In genomic region chr3:153913510-153914243, GRCm38 (mm10) we compare ENCODE assay signal across 8 mouse cellular contexts. TPM values are rescaled to one million over a fixed set of nuclear protein-coding genes. Genes with fewer than 3 reads are reported as not detected.
A peak's percentile ranks its signal among the peaks of the same experiment; 100 is the strongest.
DNase-seq lines count a peak whose midpoint lies in the region; ATAC-seq and TF ChIP-seq lines count a peak whose summit lies in the region.

No protein-coding gene starts in this region.

- peak overlapping the region; percentile 86 for H3K9ac ChIP-seq in CH12.LX (ENCODE audit: insufficient read depth, low read depth)
- peak overlapping the region; percentile 39 for H3K9ac ChIP-seq in embryonic facial prominence, embryonic 15.5 days
- H3K9ac ChIP-seq in limb, embryonic 15.5 days: peak overlapping the region; percentile 54

- no peaks in the 10 kb centered on the region for H3K27me3 ChIP-seq in CH12.LX (replicated peaks)
- H3K27me3 ChIP-seq in embryonic facial prominence, embryonic 15.5 days: no peaks in the 10 kb centered on the region
- no peaks in the 10 kb centered on the region for H3K27me3 ChIP-seq in limb, embryonic 15.5 days

- TF ChIP-seq EP300 in CH12.LX (IDR thresholded peaks at IDR 0.05; ENCODE audit: low read length): 0 out of 2 replicates have a peak, but pooled peaks have one; percentile 17

- no peak for ATAC-seq in embryonic facial prominence, embryonic 15.5 days (ENCODE audit: insufficient number of reproducible peaks, low FRiP score, low TSS enrichment, low read depth)
- ATAC-seq in limb, embryonic 15.5 days (ENCODE audit: insufficient number of reproducible peaks, low FRiP score, low TSS enrichment, low read depth): no peak

- no peak for TF ChIP-seq POLR2A in CH12.LX (IDR thresholded peaks at IDR 0.05; ENCODE audit: low read depth, low read length)

- dilution Hi-C loops in CH12.LX (cut with MboI; ENCODE audit: extremely low pct_ligation_motif_present, extremely low pct_unique_long_range_greater_than_20kb, low sequenced_read_pairs): no loop called here

- no peaks in the 10 kb centered on the region for H3K9me3 ChIP-seq in CH12.LX (replicated peaks; ENCODE audit: low read length)
- no peaks in the 10 kb centered on the region for H3K9me3 ChIP-seq in embryonic facial prominence, embryonic 15.5 days (replicated peaks)
- no peaks in the 10 kb centered on the region for H3K9me3 ChIP-seq in limb, embryonic 15.5 days

- peaks cover 27 to 36% of the 10 kb centered on the region in 2 experiments for H3K36me3 ChIP-seq in CH12.LX (replicated peaks in 1 of 2; ENCODE audit: control insufficient read depth in 1 of 2, insufficient read depth in 1 of 2, low read length in 1 of 2)
- H3K36me3 ChIP-seq in embryonic facial prominence, embryonic 15.5 days: peaks cover 28% of the 10 kb centered on the region
- peaks cover 28% of the 10 kb centered on the region for H3K36me3 ChIP-seq in limb, embryonic 15.5 days

- H3K4me3 ChIP-seq in gastrocnemius, adult 2 months: peak overlapping the region; percentile 97
- H3K4me3 ChIP-seq in CH12.LX (replicated peaks in 1 of 3; ENCODE audit: low read depth in 2 of 3, low read length in 2 of 3, poor library complexity in 1 of 3): peak overlapping the region; percentile 69 to 90 (median 69)
- H3K4me3 ChIP-seq in embryonic facial prominence, embryonic 15.5 days (replicated peaks): peak overlapping the region; percentile 90
- H3K4me3 ChIP-seq in limb, embryonic 15.5 days: peak overlapping the region; percentile 84

- peaks cover 40% of the 10 kb centered on the region for H3K79me2 ChIP-seq in CH12.LX (replicated peaks; ENCODE audit: control insufficient read depth, extremely low read depth, insufficient read depth, poor library complexity, severe bottlenecking)

- WGBS in embryonic facial prominence, embryonic 15.5 days: 46% methylated on average over 6 of the region's 6 CpGs
- 39% methylated on average over 6 of the region's 6 CpGs for WGBS in limb, embryonic 15.5 days

- TF ChIP-seq RAD21 in CH12.LX (IDR thresholded peaks at IDR 0.05; ENCODE audit: low read depth, low read length): no peak; the same call in 1 of the 2 replicates

- peaks cover 12 to 25% of the 10 kb centered on the region in 2 experiments for H3K4me1 ChIP-seq in CH12.LX (ENCODE audit: control insufficient read depth in 1 of 2, insufficient read depth in 2 of 2)
- H3K4me1 ChIP-seq in embryonic facial prominence, embryonic 15.5 days: peaks cover 23% of the 10 kb centered on the region
- peaks cover 36% of the 10 kb centered on the region for H3K4me1 ChIP-seq in limb, embryonic 15.5 days

- H3K27ac ChIP-seq in gastrocnemius, adult 2 months: peak overlapping the region; percentile 98
- H3K27ac ChIP-seq in CH12.LX (ENCODE audit: insufficient read depth, low read depth): 0 out of 2 replicates have a peak overlapping the region, but pooled peaks have one; percentile 0
- peak overlapping the region; percentile 95 for H3K27ac ChIP-seq in embryonic facial prominence, embryonic 15.5 days (replicated peaks)
- peak overlapping the region; percentile 97 for H3K27ac ChIP-seq in limb, embryonic 15.5 days

- H3K4me2 ChIP-seq in CH12.LX (ENCODE audit: insufficient read depth, low read depth, poor library complexity, severe bottlenecking): peak overlapping the region; percentile 94
- peak overlapping the region; percentile 74 for H3K4me2 ChIP-seq in embryonic facial prominence, embryonic 15.5 days (replicated peaks)
- peak overlapping the region; percentile 72 for H3K4me2 ChIP-seq in limb, embryonic 15.5 days

- no peak for DNase-seq in gastrocnemius, adult 2 months
- DNase-seq in gastrocnemius, postnatal 25 days: no peak
- DNase-seq in CH12.LX (ENCODE audit: extremely low read depth): no peak
- DNase-seq in ovary, postnatal 14 days (ENCODE audit: low spot score): no peak
- DNase-seq in layer of hippocampus, adult 8-10 months (ENCODE audit: low spot score in 2 of 2): no peak
- DNase-seq in layer of hippocampus, adult 9-10 months (ENCODE audit: low spot score): no peak

- TF ChIP-seq CTCF in gastrocnemius, adult 2 months (IDR thresholded peaks at IDR 0.05): no peak
- TF ChIP-seq CTCF in CH12.LX (conservative IDR thresholded peaks at IDR 0.05 in 1 of 2, IDR thresholded peaks at IDR 0.05 in 1 of 2; ENCODE audit: low read depth in 2 of 2, low read length in 2 of 2): peak in 1 of 2 experiments; percentile 41; a peak in 1 of 4 replicates

- intact Hi-C loops in gastrocnemius, adult 2 months (cut with DNase I): no loop called here

- in situ Hi-C loops in CH12.LX (cut with MboI; ENCODE audit: low pct_ligation_motif_present, low pct_unique_long_range_greater_than_20kb, low sequenced_read_pairs): no loop called here

TF ChIP-seq in CH12.LX, 34 proteins besides CTCF, POLR2A, EP300 and RAD21 (continues in another document):
- TF ChIP-seq SIN3A (IDR thresholded peaks at IDR 0.05; ENCODE audit: low read length) (no peak), E2F4 (IDR thresholded peaks at IDR 0.05; ENCODE audit: insufficient replicate concordance, low read depth, low read length) (no peak), UBTF (IDR thresholded peaks at IDR 0.05; ENCODE audit: low read depth, low read length) (no peak), POLR2AphosphoS2 (IDR thresholded peaks at IDR 0.05; ENCODE audit: low read depth, low read length) (no peak), ZNF384 (IDR thresholded peaks at IDR 0.05; ENCODE audit: low read depth, low read length) (no peak), MAFK (IDR thresholded peaks at IDR 0.05; ENCODE audit: insufficient replicate concordance, low read length) (no peak), ZC3H11A (IDR thresholded peaks at IDR 0.05; ENCODE audit: low read depth, low read length) (no peak), ELF1 (IDR thresholded peaks at IDR 0.05; ENCODE audit: low read depth, low read length) (no peak), ZKSCAN1 (IDR thresholded peaks at IDR 0.05; ENCODE audit: borderline replicate concordance, low read depth, low read length) (no peak), TCF12 (IDR thresholded peaks at IDR 0.05; ENCODE audit: low read depth, low read length) (0 out of 2 replicates have a peak, but pooled peaks have one; percentile 31), CHD2 (IDR thresholded peaks at IDR 0.05; ENCODE audit: low read length) (no peak), MAX (IDR thresholded peaks at IDR 0.05; ENCODE audit: low read length) (no peak), RCOR1 (conservative IDR thresholded peaks at IDR 0.05; ENCODE audit: low read depth, low read length) (no peak), MYC (IDR thresholded peaks at IDR 0.05; ENCODE audit: low read depth, low read length) (no peak), USF1 (IDR thresholded peaks at IDR 0.05; ENCODE audit: low read depth, low read length) (no peak), KAT2A (IDR thresholded peaks at IDR 0.05; ENCODE audit: insufficient replicate concordance, low read length) (no peak), MXI1 (IDR thresholded peaks at IDR 0.05; ENCODE audit: low read depth, low read length) (no peak), BHLHE40 (IDR thresholded peaks at IDR 0.05; ENCODE audit: low read depth, low read length) (no peak), MAZ (IDR thresholded peaks at IDR 0.05; ENCODE audit: low read depth, low read length) (no peak), CHD1 (IDR thresholded peaks at IDR 0.05; ENCODE audit: low read depth, low read length) (peak; percentile 91; the same call in 1 of the 2 replicates), ZMIZ1 (IDR thresholded peaks at IDR 0.05; ENCODE audit: low read depth, low read length) (no peak), TBP (conservative IDR thresholded peaks at IDR 0.05; ENCODE audit: low read depth, low read length) (no peak), MEF2A (IDR thresholded peaks at IDR 0.05; ENCODE audit: borderline replicate concordance, low read depth, low read length) (no peak)

RNA-seq across cellular contexts. Expression of gene Rabggtb, which starts 0.9 kb away (rescaled TPM):
- 10 to 100 TPM; 63.7 to 65.2 TPM for total RNA-seq in gastrocnemius, adult 2 months (2021)
- total RNA-seq in gastrocnemius, postnatal 25 days (2021): 10 to 100 TPM; 64.1 to 65.0 TPM
- 223 and 255 TPM in 2 replicates for total RNA-seq in CH12.LX (2012; rRNA removed)
- total RNA-seq in CH12.LX (2014; rRNA removed): 316 and 370 TPM in 2 replicates
- 243 and 256 TPM in 2 replicates for polyA plus RNA-seq in CH12.LX (2012; ENCODE audit: insufficient read length, low read depth)
- 46.5 and 51.4 TPM in 2 replicates for polyA plus RNA-seq in embryonic facial prominence, embryonic 15.5 days (2015; fragmentation: Nextera tagmentation; extraction: Ambion mirVana)
- 45.9 and 49.6 TPM in 2 replicates for polyA plus RNA-seq in limb, embryonic 15.5 days (2015; fragmentation: Nextera tagmentation; extraction: Ambion mirVana)
- 10 to 100 TPM; 67.7 to 75.4 (median 69.2) TPM for total RNA-seq in layer of hippocampus, adult 8-10 months (2022)

RNA-seq across cellular contexts. Expression of gene Msh4, which starts 7.7 kb away (rescaled TPM):
- total RNA-seq in gastrocnemius, adult 2 months (2021): under 1 TPM in 1 of 2 experiments, not detected in 1; 0.10 TPM
- total RNA-seq in gastrocnemius, postnatal 25 days (2021): not detected
- total RNA-seq in CH12.LX (2012; rRNA removed): 0.42 and 0.67 TPM in 2 replicates
- 0.16 and 0.41 TPM in 2 replicates for total RNA-seq in CH12.LX (2014; rRNA removed)
- polyA plus RNA-seq in CH12.LX (2012; ENCODE audit: insufficient read length, low read depth): 0.14 and 0.34 TPM in 2 replicates
- polyA plus RNA-seq in embryonic facial prominence, embryonic 15.5 days (2015; fragmentation: Nextera tagmentation; extraction: Ambion mirVana): 0.09 and 0.15 TPM in 2 replicates
- polyA plus RNA-seq in limb, embryonic 15.5 days (2015; fragmentation: Nextera tagmentation; extraction: Ambion mirVana): 0.08 and 0.09 TPM in 2 replicates
- under 1 TPM in 3 of 4 experiments, not detected in 1; 0.25 to 0.43 (median 0.40) TPM for total RNA-seq in layer of hippocampus, adult 8-10 months (2022)

RNA-seq across cellular contexts. Expression of gene Acadm, which starts 30.8 kb away (rescaled TPM):
- total RNA-seq in gastrocnemius, adult 2 months (2021): 100 to 1,000 TPM; 288 to 531 TPM
- 100 to 1,000 TPM; 256 to 346 TPM for total RNA-seq in gastrocnemius, postnatal 25 days (2021)
- total RNA-seq in CH12.LX (2012; rRNA removed): 78.5 and 111 TPM in 2 replicates
- total RNA-seq in CH12.LX (2014; rRNA removed): 224 and 249 TPM in 2 replicates
- 199 and 240 TPM in 2 replicates for polyA plus RNA-seq in CH12.LX (2012; ENCODE audit: insufficient read length, low read depth)
- 71.2 and 76.8 TPM in 2 replicates for polyA plus RNA-seq in embryonic facial prominence, embryonic 15.5 days (2015; fragmentation: Nextera tagmentation; extraction: Ambion mirVana)
- 68.9 and 83.0 TPM in 2 replicates for polyA plus RNA-seq in limb, embryonic 15.5 days (2015; fragmentation: Nextera tagmentation; extraction: Ambion mirVana)
- 10 to 100 TPM; 42.0 to 60.0 (median 46.9) TPM for total RNA-seq in layer of hippocampus, adult 8-10 months (2022)

RNA-seq across cellular contexts. Expression of gene Slc44a5, which starts 59.6 kb away (rescaled TPM):
- total RNA-seq in gastrocnemius, adult 2 months (2021): under 1 TPM in 1 of 2 experiments, not detected in 1; 0.17 TPM
- total RNA-seq in gastrocnemius, postnatal 25 days (2021): under 1 TPM; 0.13 to 0.27 TPM
- total RNA-seq in CH12.LX (2012; rRNA removed) (not detected in 2 replicates), CH12.LX (2014; rRNA removed) (not detected in 2 replicates)
- not detected in 2 replicates for polyA plus RNA-seq in CH12.LX (2012; ENCODE audit: insufficient read length, low read depth)
- 2.3 and 2.5 TPM in 2 replicates for polyA plus RNA-seq in embryonic facial prominence, embryonic 15.5 days (2015; fragmentation: Nextera tagmentation; extraction: Ambion mirVana)
- 0.50 and 0.73 TPM in 2 replicates for polyA plus RNA-seq in limb, embryonic 15.5 days (2015; fragmentation: Nextera tagmentation; extraction: Ambion mirVana)
- 10 to 100 TPM; 28.3 to 56.4 (median 43.1) TPM for total RNA-seq in layer of hippocampus, adult 8-10 months (2022)

Comparison
In these comparisons a context has a peak if more than half of its experiments do, and no peak if none do; other contexts are left out.
1. H3K27ac ChIP-seq: peak in every context shown above with its lines; median percentile 98 in gastrocnemius, adult 2 months; 97 in limb, embryonic 15.5 days; 95 in embryonic facial prominence, embryonic 15.5 days; 0 in CH12.LX.